Mouse (Mus musculus) heart, embryonic 13.5 days (tissue): Measurements from ENCODE around the gene Gstm5. TPM values are rescaled to one million over a fixed set of nuclear protein-coding genes. Genes with fewer than 3 reads are reported as not detected.
"Not testable (repeated sequence)": the region's sequence is repeated elsewhere in the genome, so short reads cannot be mapped to it uniquely, and the experiment has no call there.

Source experiments
- ATAC-seq: fragments of 200-750 bp; cut with Nextera tagmentation; 2 replicates; pipeline ENCODE4 v1.8.0; 2017; ENCODE audit warnings: moderate TSS enrichment; ENCODE audit not compliant: insufficient number of reproducible peaks, low FRiP score, low TSS enrichment; ENCODE audit errors: extremely low read depth
- H3K27ac ChIP-seq: fragments of 300-500 bp; sonication (generic); replicated peaks from 2 replicates; pipeline ENCODE4 v1.5.1; 2015; ENCODE audit warnings: moderate library complexity, mild to moderate bottlenecking, inconsistent platforms
- H3K27me3 ChIP-seq: fragments of 300-500 bp; sonication (generic); replicated peaks from 2 replicates; pipeline ENCODE4 v1.6.1; 2015; ENCODE audit warnings: mild to moderate bottlenecking, inconsistent platforms
- H3K36me3 ChIP-seq: fragments of 300-500 bp; sonication (generic); 2 replicates; pipeline ENCODE4 v1.6.1; 2015; ENCODE audit warnings: mild to moderate bottlenecking, inconsistent platforms
- H3K4me1 ChIP-seq: fragments of 300-500 bp; sonication (generic); 2 replicates; pipeline ENCODE4 v1.6.1; 2015; ENCODE audit warnings: inconsistent platforms
- H3K4me2 ChIP-seq: fragments of 300-500 bp; sonication (generic); 2 replicates; pipeline ENCODE4 v1.6.1; 2015; ENCODE audit warnings: inconsistent platforms, mild to moderate bottlenecking, moderate library complexity
- H3K4me3 ChIP-seq: fragments of 300-500 bp; sonication (generic); 2 replicates; pipeline ENCODE4 v1.5.1; 2015; ENCODE audit warnings: moderate library complexity, mild to moderate bottlenecking, inconsistent platforms
- H3K9ac ChIP-seq: fragments of 300-500 bp; sonication (generic); 2 replicates; pipeline ENCODE4 v1.6.1; 2015; ENCODE audit warnings: inconsistent platforms, mild to moderate bottlenecking, moderate library complexity
- H3K9me3 ChIP-seq: fragments of 300-500 bp; sonication (generic); 2 replicates; pipeline ENCODE4 v1.6.1; 2016; ENCODE audit warnings: inconsistent platforms
- WGBS: fragments of 180-500 bp; shearing (Covaris S2); methylation state at CpG from one replicate; pipeline ENCODE4 v1.1.7; 2015; ENCODE audit warnings: mixed read lengths; 5-methylcytosine and 5-hydroxymethylcytosine counted together
- polyA plus RNA-seq: library from polyadenylated mRNA; unstranded; fragments of >200 nt; fragmentation: Nextera tagmentation; extraction: Ambion mirVana; gene quantifications from 2 replicates; pipeline ENCODE4 v1.2.1, GENCODE M21; 2015

Gene Gstm5
- polyA plus RNA-seq, 1 experiment from 2014 or later: 131 TPM

DNA sequence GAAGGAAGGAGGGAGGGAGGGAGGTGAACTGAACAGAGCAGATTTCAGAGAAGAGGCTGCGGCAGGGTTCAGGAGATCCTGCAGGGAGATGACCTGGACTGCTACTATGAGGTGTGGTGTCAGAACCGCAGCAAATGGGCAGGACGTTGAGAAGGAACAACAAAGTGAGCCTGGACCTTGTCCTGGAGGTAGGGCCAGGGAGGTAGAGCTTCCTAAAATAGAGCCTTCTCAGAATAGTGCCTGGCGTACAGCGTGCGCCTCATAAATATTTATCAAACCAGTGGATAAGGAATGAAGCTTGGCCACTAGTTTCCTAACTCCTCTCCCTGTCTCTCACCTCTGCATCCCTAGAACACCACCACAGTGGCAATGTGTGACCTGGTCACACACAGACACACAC is 38.0 kb upstream of the Gstm5 start:
- Histone ChIP-seq H3K4me2 (no peak overlapping the region), H3K9ac (no peak overlapping the region), H3K4me3 (no peak overlapping the region), H3K27me3 (peaks cover 7% of the 10 kb centered on the region), H3K27ac (no peak overlapping the region), H3K36me3 (no peaks in the 10 kb centered on the region), H3K4me1 (peaks cover 12% of the 10 kb centered on the region), H3K9me3 (no peaks in the 10 kb centered on the region)
- ATAC-seq: no peak
- 31% methylated on average over 6 of the region's 6 CpGs for WGBS

DNA sequence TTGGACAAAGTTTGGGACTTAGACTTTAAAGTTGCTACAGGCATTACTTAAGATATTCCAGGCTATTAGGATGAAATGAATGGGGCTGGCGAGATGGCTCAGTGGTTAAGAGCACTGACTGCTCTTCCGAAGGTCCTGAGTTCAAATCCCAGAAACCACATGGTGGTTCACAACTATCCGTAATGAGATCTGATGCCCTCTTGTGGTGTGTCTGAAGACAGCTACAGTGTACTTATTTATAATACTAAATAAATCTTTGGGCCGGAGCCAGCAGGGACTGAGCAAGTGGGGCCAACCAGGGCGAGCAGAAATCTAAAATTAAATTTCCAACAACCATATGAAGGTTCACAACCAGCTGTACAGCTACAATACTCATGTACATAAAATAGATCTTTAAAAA is 34.1 kb upstream of the Gstm5 start:
- not testable (repeated sequence) for ATAC-seq, H3K9me3 ChIP-seq, H3K9ac ChIP-seq, H3K27ac ChIP-seq, H3K4me3 ChIP-seq, H3K4me2 ChIP-seq, H3K36me3 ChIP-seq
- peaks cover 15% of the 10 kb centered on the region for H3K4me1 ChIP-seq
- peaks cover 20% of the 10 kb centered on the region for H3K27me3 ChIP-seq
- 71% methylated on average over 5 of the region's 5 CpGs for WGBS

DNA sequence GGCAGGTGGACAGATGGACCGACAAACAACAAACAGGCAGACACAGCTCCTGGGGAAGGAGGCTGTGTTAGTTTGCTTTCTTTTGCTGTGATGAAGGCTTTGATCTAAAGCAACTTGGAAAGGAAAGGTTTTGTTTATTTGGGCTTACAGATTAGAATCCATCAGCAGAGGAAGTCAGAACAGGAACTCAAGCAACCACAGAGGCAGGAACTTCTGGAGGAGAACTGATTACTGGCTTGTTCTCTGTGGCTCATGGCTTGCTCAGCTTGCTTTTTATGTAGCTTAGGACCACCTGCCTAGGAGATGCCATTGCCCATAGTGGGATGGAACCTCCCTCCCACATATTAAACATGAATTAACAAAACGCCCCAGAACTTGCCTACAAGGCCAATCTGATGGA is 33.1 kb upstream of the Gstm5 start:
- H3K4me1 ChIP-seq: peaks cover 15% of the 10 kb centered on the region
- H3K36me3 ChIP-seq: no peaks in the 10 kb centered on the region
- 50% methylated on average over 2 of the region's 2 CpGs for WGBS
- 0 out of 2 replicates have a peak overlapping the region, but pooled peaks have one; percentile 24 for H3K9ac ChIP-seq
- no peak overlapping the region for H3K4me3 ChIP-seq
- no peak for ATAC-seq
- H3K9me3 ChIP-seq: no peaks in the 10 kb centered on the region
- H3K27ac ChIP-seq: no peak overlapping the region
- H3K27me3 ChIP-seq: peaks cover 20% of the 10 kb centered on the region
- no peak overlapping the region for H3K4me2 ChIP-seq

DNA sequence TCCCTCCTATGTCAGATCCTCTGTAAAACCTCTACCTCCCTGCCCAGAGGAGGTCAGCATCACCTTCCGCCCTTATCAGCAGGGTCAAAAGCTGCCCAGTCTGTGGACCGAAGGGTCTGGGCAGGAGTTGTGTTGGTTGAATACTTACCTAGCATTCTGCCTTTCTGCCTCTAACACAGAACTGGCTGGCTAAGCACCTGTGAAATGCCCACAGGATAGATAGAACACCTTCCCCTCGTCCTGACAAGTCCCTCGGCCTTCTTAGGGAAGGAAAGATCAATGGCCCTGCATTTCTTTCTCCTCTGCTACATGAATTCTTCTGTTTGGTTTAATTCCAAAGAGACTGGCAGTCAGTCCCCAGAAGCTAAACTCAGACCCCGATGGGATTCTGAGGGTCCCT is 32.1 kb upstream of the Gstm5 start:
- Histone ChIP-seq H3K27ac (no peak overlapping the region), H3K36me3 (no peaks in the 10 kb centered on the region), H3K9me3 (no peaks in the 10 kb centered on the region), H3K4me2 (no peak overlapping the region), H3K4me1 (peaks cover 7% of the 10 kb centered on the region), H3K27me3 (peaks cover 20% of the 10 kb centered on the region), H3K9ac (no peak overlapping the region), H3K4me3 (no peak overlapping the region)
- WGBS: 61% methylated on average over 5 of the region's 5 CpGs
- ATAC-seq: no peak

DNA sequence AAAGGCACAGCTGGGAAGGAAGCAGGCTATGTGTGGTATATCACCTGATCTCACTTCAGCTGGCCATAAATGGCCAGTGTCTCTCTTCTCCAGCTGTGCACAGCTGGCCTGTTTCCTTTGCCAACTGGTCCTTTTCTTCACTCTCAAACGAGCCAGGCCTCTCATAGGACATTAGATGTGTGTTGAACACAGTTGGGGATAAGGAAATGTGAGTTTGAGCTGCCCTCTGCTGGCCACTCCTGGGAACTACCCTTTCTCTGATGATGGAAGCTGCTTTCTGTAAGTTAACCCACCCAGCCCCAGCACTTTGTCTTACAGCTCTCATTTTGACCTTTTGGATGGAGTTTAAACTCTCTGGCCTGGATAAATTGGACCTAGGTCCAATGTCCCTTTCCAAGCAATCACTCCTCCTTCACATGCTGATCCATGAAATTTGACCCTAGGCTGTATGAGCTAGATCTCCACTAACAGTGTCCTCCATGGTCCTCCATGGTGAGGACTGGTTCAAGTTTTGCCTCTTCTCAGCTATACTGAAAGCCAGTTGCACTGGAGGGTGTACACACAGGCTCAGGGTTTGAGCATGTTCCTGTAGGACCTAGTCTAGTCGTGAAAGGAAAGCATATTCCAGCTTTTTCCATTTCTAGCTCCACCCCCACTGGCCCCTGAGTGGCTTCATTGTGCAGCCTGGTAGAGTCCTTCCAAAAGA is 31.6 kb upstream of the Gstm5 start:
- H3K9me3 ChIP-seq: no peaks in the 10 kb centered on the region
- H3K36me3 ChIP-seq: no peaks in the 10 kb centered on the region
- no peak for ATAC-seq
- no peak overlapping the region for H3K4me3 ChIP-seq
- WGBS: 8% methylated on average over 2 of the region's 2 CpGs
- no peak overlapping the region for H3K4me2 ChIP-seq
- H3K27ac ChIP-seq: no peak overlapping the region
- no peak overlapping the region for H3K9ac ChIP-seq
- peaks cover 20% of the 10 kb centered on the region for H3K27me3 ChIP-seq
- peaks cover 7% of the 10 kb centered on the region for H3K4me1 ChIP-seq

DNA sequence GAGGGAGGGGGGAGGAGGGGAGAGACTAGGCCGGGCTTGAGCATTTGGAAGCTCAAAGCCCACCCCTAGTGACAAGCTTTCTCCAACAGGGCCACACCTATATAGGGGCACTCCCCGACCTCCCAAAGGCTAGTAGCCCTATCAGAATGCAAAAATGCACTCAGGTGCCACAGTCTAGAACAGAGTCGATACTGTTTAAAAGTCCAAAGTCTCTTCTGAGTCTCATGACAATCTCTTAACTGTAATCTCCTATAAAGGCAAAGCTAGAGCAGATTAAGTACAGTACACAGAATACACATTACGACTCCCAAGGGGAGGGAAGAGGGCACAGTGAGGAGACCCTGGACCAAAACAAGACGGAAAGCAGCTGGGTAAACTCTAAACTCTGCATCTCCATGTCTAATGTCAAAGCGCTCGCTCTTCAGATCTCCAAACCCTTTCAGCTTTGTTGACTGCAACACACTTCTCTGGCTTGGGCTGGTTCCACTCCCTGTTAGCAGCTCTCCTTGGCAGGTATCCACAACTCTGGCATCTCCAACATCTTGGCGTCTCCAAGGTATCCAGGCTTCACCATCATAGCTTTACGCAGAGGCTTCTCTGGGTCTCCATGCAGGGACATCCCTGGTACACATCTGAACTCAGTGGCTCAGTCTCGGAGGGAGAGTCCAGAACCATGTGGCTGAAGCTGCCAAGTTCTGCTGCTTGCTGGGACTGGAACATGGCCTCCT is 30.1 kb upstream of the Gstm5 start:
- Histone ChIP-seq H3K9me3 (no peaks in the 10 kb centered on the region), H3K36me3 (no peaks in the 10 kb centered on the region), H3K4me3 (no peak overlapping the region), H3K4me1 (peaks cover 7% of the 10 kb centered on the region), H3K27ac (no peak overlapping the region), H3K9ac (no peak overlapping the region), H3K4me2 (no peak overlapping the region), H3K27me3 (peaks cover 20% of the 10 kb centered on the region)
- 70% methylated on average over 10 of the region's 10 CpGs for WGBS
- ATAC-seq: no peak

DNA sequence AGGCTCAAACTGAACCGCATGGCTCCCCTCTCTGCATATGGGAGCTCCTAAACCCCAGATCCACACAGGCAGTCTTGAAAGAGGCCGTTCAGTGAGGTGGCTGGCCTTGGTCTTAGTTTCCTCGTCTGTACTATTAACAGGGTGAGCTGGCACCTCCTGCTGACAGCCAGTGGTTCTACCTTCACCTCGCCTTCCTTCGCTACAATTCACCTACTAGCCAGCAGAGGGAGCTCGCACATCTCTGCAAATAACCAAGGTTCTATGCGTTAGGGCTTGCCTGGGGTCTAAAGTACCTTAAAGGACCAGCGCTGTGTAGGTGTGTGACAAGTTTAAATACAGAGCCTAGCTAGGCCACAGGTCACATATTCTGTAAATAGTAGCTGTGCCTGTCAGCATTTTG is 28.5 kb upstream of the Gstm5 start:
- no peak overlapping the region for H3K4me2 ChIP-seq
- no peak overlapping the region for H3K27ac ChIP-seq
- ATAC-seq: no peak
- no peak overlapping the region for H3K4me3 ChIP-seq
- no peaks in the 10 kb centered on the region for H3K9me3 ChIP-seq
- peaks cover 5% of the 10 kb centered on the region for H3K4me1 ChIP-seq
- peaks cover 20% of the 10 kb centered on the region for H3K27me3 ChIP-seq
- 7% methylated on average over 8 of the region's 8 CpGs for WGBS
- no peak overlapping the region for H3K9ac ChIP-seq
- no peaks in the 10 kb centered on the region for H3K36me3 ChIP-seq

DNA sequence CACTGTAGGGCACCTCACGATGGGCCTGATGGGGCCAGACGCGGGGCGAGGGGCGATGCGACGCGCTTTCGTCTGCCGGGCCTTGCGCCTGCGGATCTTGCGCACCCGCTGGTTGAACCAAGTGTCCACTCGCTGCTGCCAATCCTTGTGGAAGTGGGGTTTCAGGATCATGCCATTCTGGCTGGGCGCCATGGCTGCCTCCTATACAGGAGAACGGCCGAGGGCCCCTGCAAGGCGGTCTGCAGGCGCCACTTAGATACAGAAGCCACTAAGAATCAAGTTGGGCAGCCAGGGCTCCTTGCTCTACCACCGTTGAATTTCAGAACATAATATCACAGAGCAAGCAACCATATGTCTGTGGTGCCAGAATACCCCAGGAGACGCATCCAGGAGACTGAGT is 27.2 kb upstream of the Gstm5 start:
- H3K27ac ChIP-seq: no peak overlapping the region
- no peak overlapping the region for H3K9ac ChIP-seq
- 82% methylated on average over 22 of the region's 22 CpGs for WGBS
- H3K4me2 ChIP-seq: no peak overlapping the region
- H3K36me3 ChIP-seq: no peaks in the 10 kb centered on the region
- ATAC-seq: no peak
- no peak overlapping the region for H3K4me3 ChIP-seq
- no peaks in the 10 kb centered on the region for H3K9me3 ChIP-seq
- H3K4me1 ChIP-seq: peaks cover 3% of the 10 kb centered on the region
- peaks cover 20% of the 10 kb centered on the region for H3K27me3 ChIP-seq

DNA sequence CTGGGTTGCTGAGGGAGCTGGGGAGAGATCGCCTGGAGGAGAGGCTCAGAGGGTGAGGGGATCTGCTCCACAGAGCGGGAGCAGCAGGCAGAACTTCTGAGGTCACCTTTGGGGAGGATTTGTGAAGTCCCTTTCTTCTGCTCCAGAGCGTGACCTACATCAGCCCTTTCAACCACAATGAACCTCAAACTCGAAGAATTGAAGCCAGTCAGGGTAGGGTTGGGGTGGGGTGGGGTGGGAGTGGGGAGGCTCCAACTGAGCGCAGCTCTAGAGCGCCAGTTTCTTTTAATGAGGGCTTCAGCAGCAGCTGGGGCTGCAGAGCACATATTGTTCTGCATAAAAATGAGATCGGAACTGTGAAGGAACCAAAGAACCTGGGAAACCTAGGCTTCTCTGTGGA is 26.5 kb upstream of the Gstm5 start:
- Histone ChIP-seq H3K27ac (no peak overlapping the region), H3K4me2 (no peak overlapping the region), H3K4me3 (no peak overlapping the region), H3K9me3 (no peaks in the 10 kb centered on the region), H3K27me3 (peaks cover 20% of the 10 kb centered on the region), H3K9ac (no peak overlapping the region), H3K4me1 (no peaks in the 10 kb centered on the region), H3K36me3 (no peaks in the 10 kb centered on the region)
- no peak for ATAC-seq
- 40% methylated on average over 7 of the region's 7 CpGs for WGBS

DNA sequence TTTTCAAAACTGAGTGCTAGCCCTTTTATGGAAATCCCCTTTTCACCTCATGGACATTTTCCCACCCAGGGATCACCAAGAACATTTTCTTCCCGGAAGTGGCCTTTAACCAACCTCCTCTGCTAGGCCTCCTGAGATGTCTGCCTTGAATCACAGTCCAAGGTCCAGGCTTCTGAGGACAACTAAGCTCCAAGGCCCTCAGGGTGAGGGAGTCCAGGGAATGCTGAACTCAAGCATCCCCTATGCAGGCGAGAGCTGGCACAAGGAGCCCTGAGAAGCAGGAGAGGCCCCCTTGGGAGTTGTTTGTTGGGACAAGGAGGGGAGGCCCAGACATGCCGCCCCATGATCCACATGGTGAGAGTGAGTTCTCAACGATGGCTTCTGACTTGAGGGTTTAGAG is 25.7 kb upstream of the Gstm5 start:
- H3K4me3 ChIP-seq: no peak overlapping the region
- H3K4me2 ChIP-seq: no peak overlapping the region
- no peaks in the 10 kb centered on the region for H3K4me1 ChIP-seq
- H3K27me3 ChIP-seq: peaks cover 12% of the 10 kb centered on the region
- H3K27ac ChIP-seq: no peak overlapping the region
- H3K9me3 ChIP-seq: no peaks in the 10 kb centered on the region
- 69% methylated on average over 4 of the region's 4 CpGs for WGBS
- H3K9ac ChIP-seq: no peak overlapping the region
- no peaks in the 10 kb centered on the region for H3K36me3 ChIP-seq
- ATAC-seq: no peak

DNA sequence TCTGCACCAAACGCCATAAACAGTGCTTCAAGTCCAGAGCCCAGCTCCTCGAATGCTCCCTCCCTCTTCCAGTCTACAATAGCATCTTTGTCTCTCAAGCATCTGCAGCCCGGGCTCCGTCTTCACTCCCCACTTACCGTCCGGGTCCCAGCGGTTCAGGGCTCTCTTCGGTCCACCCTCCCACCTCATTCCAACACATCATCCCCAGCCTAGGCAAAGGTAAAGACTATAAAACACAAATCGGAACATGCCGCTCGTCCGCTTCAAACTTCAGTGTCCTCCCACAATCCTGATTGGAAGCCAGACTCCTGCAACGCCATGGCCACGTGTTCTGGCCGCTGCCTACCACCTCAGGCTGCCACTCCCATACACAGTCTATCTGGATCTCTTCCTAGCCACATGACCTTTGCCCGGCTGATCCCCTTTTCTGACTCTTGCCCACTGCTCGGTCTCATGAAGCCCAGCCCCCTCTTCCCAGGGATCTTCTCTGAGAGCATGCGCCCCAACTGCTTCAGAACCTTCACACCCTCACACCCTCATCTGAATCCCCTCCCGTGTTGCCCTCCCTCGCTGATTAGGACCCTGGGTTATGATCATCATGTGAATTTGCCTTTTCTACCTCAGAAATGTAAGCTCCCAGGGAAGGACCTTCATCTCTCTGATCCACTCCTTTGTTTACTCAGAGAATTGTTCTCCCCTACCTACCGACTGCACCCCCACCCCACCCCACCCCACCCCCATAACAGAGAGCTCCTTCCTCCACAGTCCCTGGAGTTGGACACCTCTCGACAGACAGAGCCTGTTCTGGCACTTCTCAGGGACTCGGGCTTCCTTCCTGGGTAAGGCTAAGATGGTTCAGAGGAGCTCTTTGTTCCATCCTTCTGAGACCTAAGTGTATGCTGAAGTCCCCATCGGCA is 22.0 kb upstream of the Gstm5 start:
- H3K9ac ChIP-seq: no peak overlapping the region
- H3K27me3 ChIP-seq: no peaks in the 10 kb centered on the region
- H3K4me3 ChIP-seq: no peak overlapping the region
- 62% methylated on average over 24 of the region's 24 CpGs for WGBS
- no peak overlapping the region for H3K4me2 ChIP-seq
- peaks cover 4% of the 10 kb centered on the region for H3K4me1 ChIP-seq
- no peak overlapping the region for H3K27ac ChIP-seq
- H3K36me3 ChIP-seq: no peaks in the 10 kb centered on the region
- no peak for ATAC-seq
- H3K9me3 ChIP-seq: no peaks in the 10 kb centered on the region
